Mouse (Mus musculus) left cerebral cortex, adult 18-20 months (tissue): Measurements from ENCODE around the gene Npnt. TPM values are rescaled to one million over a fixed set of nuclear protein-coding genes. Genes with fewer than 3 reads are reported as not detected.

Source experiments
- DNase-seq, 2 experiments: peaks; one replicate each; pipeline ENCODE4 v3.0.0; 2021 to 2022; ENCODE audit warnings: low spot score in 2 of 2, mixed read lengths in 1 of 2
- total RNA-seq, 2 experiments: library from RNA; stranded (reverse); gene quantifications; 2 replicates each; pipeline ENCODE4 v1.2.3; 2021

Npnt gene
- total RNA-seq, 2 experiments from 2014 or later: 11.2 to 14.1 TPM

GRCm38 (mm10) chr3:132940181-132940990 lies 9.7 kb downstream of the Npnt start:
- no peak for DNase-seq

GRCm38 (mm10) chr3:132939006-132939405 lies 11.1 kb downstream of the Npnt start:
- DNase-seq: no peak

- DNase-seq: no peak
Measured at GRCm38 (mm10) chr3:132934649-132935048, 15.4 kb downstream of the Npnt start.

GRCm38 (mm10) chr3:132931526-132931925 lies 18.6 kb downstream of the Npnt start:
- DNase-seq: no peak

- DNase-seq: no peak
Measured at GRCm38 (mm10) chr3:132929866-132930265, 20.2 kb downstream of the Npnt start.

- no peak for DNase-seq
Measured at GRCm38 (mm10) chr3:132928186-132928585, 21.9 kb downstream of the Npnt start.

- DNase-seq: no peak
Measured at GRCm38 (mm10) chr3:132919798-132920197, 30.3 kb downstream of the Npnt start.

- DNase-seq: no peak
Measured at GRCm38 (mm10) chr3:132919240-132919639, 30.9 kb downstream of the Npnt start.

- no peak for DNase-seq
Measured at GRCm38 (mm10) chr3:132917356-132918090, 32.6 kb downstream of the Npnt start.

GRCm38 (mm10) chr3:132915661-132916060 lies 34.4 kb downstream of the Npnt start:
- DNase-seq: no peak

GRCm38 (mm10) chr3:132912420-132912819 lies 37.7 kb downstream of the Npnt start:
- DNase-seq: no peak

GRCm38 (mm10) chr3:132911716-132912115 lies 38.4 kb downstream of the Npnt start:
- no peak for DNase-seq

- DNase-seq: no peak
Measured at GRCm38 (mm10) chr3:132910727-132911126, 39.4 kb downstream of the Npnt start.

GRCm38 (mm10) chr3:132909736-132910135 lies 40.4 kb downstream of the Npnt start:
- no peak for DNase-seq

- no peak for DNase-seq
Measured at GRCm38 (mm10) chr3:132907506-132908203, 42.4 kb downstream of the Npnt start.

GRCm38 (mm10) chr3:132905224-132905930 lies 44.7 kb downstream of the Npnt start:
- DNase-seq: peak in 1 of 2 experiments; percentile 22

GRCm38 (mm10) chr3:132903386-132903785 lies 46.7 kb downstream of the Npnt start:
- DNase-seq: no peak

GRCm38 (mm10) chr3:132902921-132903320 lies 47.2 kb downstream of the Npnt start:
- DNase-seq: no peak

- DNase-seq: no peak
Measured at GRCm38 (mm10) chr3:132902206-132902605, 47.9 kb downstream of the Npnt start.

GRCm38 (mm10) chr3:132897891-132898290 lies 52.2 kb downstream of the Npnt start:
- DNase-seq: no peak

GRCm38 (mm10) chr3:132897390-132897789 lies 52.7 kb downstream of the Npnt start:
- DNase-seq: no peak
